Mouse (Mus musculus) kidney, postnatal 0 days (tissue): Measurements from ENCODE around the gene Bscl2. TPM values are rescaled to one million over a fixed set of nuclear protein-coding genes. Genes with fewer than 3 reads are reported as not detected.

ENCODE experiments used
- ATAC-seq: fragments of 200-750 bp; cut with Nextera tagmentation; replicated peaks from 2 replicates; pipeline ENCODE4 v1.8.0; 2017; ENCODE audit warnings: low read depth, moderate number of reproducible peaks, moderate TSS enrichment, moderate library complexity; ENCODE audit not compliant: low FRiP score
- DNase-seq: peaks from one replicate; pipeline ENCODE4 v3.0.0-alpha.2; 2016; ENCODE audit warnings: low spot score
- H3K27ac ChIP-seq: fragments of 300-500 bp; sonication (generic); 2 replicates; pipeline ENCODE4 v1.5.1; 2014; ENCODE audit warnings: mild to moderate bottlenecking
- H3K27me3 ChIP-seq: fragments of 300-500 bp; sonication (generic); 2 replicates; pipeline ENCODE4 v1.6.1; 2014; ENCODE audit warnings: low read length, mixed read lengths; ENCODE audit not compliant: insufficient read depth
- H3K36me3 ChIP-seq: fragments of 300-500 bp; sonication (generic); 2 replicates; pipeline ENCODE4 v1.6.1; 2014; ENCODE audit warnings: low read length, mixed read lengths; ENCODE audit not compliant: insufficient read depth
- H3K4me1 ChIP-seq: fragments of 300-500 bp; sonication (generic); replicated peaks from 2 replicates; pipeline ENCODE4 v1.6.1; 2014; ENCODE audit warnings: antibody characterized with exemption, low read length, mixed read lengths; ENCODE audit not compliant: insufficient read depth
- H3K4me2 ChIP-seq: fragments of 300-500 bp; sonication (generic); 2 replicates; pipeline ENCODE4 v1.6.1; 2014; ENCODE audit warnings: mild to moderate bottlenecking, low read length, moderate library complexity, mixed read lengths
- H3K4me3 ChIP-seq: fragments of 300-500 bp; sonication (generic); replicated peaks from 2 replicates; pipeline ENCODE4 v1.5.1; 2014; ENCODE audit warnings: low read depth, low read length
- H3K9ac ChIP-seq: fragments of 300-500 bp; sonication (generic); 2 replicates; pipeline ENCODE4 v1.6.1; 2014; ENCODE audit warnings: low read depth, low read length
- H3K9me3 ChIP-seq: fragments of 300-500 bp; sonication (generic); replicated peaks from 2 replicates; pipeline ENCODE4 v1.6.1; 2016; ENCODE audit warnings: low read length, inconsistent platforms, mixed read lengths
- CTCF ChIP-seq: IDR thresholded peaks from 2 replicates; pipeline ENCODE4 v1.5.1; 2016; ENCODE audit warnings: antibody characterized with exemption, low read depth, mild to moderate bottlenecking, moderate library complexity
- WGBS: fragments of 180-500 bp; shearing (Covaris S2); extraction: QIAGEN DNeasy Blood & Tissue Kit; methylation state at CpG from one replicate; pipeline ENCODE4 v1.1.7; 2014; 5-methylcytosine and 5-hydroxymethylcytosine counted together
- polyA plus RNA-seq: library from polyadenylated mRNA; unstranded; fragments of >200 nt; fragmentation: Nextera tagmentation; extraction: Ambion mirVana; gene quantifications from 2 replicates; pipeline ENCODE4 v1.2.1, GENCODE M21; 2015

The Bscl2 gene
- polyA plus RNA-seq, 1 experiment from 2014 or later = 57.0 TPM

DNA sequence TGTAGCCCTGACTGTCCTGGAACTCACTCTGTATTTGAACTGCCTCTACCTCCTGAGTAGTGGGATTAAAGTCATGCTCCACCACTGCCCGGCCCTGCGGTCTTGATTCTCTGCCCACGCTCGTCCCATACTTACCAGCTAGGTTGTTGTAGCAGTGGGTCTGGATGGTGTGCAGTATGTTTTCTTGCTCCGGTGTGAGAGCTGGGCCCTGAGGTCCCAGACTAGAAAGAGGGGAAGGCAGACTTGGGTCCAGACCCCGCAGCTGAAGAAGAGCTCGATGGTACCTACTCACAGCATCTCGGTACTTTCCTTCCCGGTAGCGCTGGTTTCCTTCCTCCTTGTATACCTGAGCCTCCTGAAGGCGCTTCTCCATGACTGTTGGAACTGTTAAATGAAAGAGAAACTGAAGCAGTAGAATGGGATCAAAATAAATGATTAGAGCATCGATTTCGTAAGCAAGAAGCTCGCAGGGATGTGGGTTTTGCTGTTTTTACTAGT, 18.9 kb upstream of the Bscl2 start:
- Histone ChIP-seq H3K4me1 (no peaks in the 10 kb centered on the region; the same call in none of the 2 replicates), H3K9me3 (no peaks in the 10 kb centered on the region), H3K4me3 (peak overlapping the region; percentile 98), H3K36me3 (peaks cover 20% of the 10 kb centered on the region), H3K27me3 (no peaks in the 10 kb centered on the region), H3K9ac (peak overlapping the region; percentile 78), H3K4me2 (peak overlapping the region; percentile 85), H3K27ac (peak overlapping the region; percentile 99)
- WGBS = 16% methylated on average over 14 of the region's 14 CpGs
- no peak for TF ChIP-seq CTCF
- no peak for ATAC-seq
- DNase-seq = no peak

DNA sequence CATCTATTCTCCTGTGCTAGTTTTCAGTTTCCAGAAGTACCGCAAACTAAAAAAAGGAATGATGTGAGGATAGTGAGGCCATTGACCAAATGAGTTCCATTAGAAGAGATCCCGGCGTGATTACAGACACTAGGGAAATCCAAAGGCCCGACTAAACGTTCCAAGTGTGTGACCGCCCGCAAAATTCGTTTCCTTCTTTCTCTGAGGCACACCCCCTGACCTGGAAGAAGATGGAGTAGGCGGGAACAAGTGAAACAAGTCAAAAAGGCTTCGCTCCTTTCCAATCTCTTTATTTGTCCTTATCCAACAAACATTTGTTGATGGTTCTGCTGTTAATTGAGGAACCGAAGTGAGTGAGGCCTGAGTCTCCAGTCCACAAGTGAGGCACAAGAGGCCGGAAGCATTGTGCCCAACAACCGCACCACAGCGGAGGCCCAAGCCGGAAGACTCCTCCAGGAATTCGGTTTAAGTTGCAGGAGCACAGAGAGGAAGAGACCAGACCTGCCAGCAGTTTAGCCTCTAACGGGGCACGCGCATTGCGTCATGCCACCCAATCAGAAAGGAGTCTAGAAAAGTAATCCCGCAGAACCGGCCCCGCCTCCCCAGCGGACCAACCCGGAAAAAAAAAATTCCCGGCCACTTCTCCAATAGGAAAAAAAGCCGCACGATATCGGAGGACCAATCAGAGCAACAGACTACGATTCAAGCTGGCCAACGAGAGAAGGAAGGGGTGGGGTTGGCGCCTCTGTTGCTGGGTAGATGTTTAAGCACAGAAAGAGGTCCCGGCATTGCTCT, 18.3 kb upstream of the Bscl2 start, which contains the start of gene Ttc9c:
Gene Ttc9c (minus strand): TSS at position 533 of the 795 bp plus-strand sequence.
- ATAC-seq (peak; percentile 90), DNase-seq (peak; percentile 100)
- H3K27me3 ChIP-seq = no peaks in the 10 kb centered on the region
- peak within 1 kb of the TSS; percentile 85 for H3K4me2 ChIP-seq
- H3K9me3 ChIP-seq = no peaks in the 10 kb centered on the region
- peaks cover 23% of the 10 kb centered on the region for H3K36me3 ChIP-seq
- peak within 1 kb of the TSS; percentile 98 for H3K9ac ChIP-seq
- no peaks in the 10 kb centered on the region; the same call in none of the 2 replicates for H3K4me1 ChIP-seq
- WGBS = under 1% methylated on average over 33 of the region's 33 CpGs
- H3K4me3 ChIP-seq = peak within 1 kb of the TSS; percentile 98
- no peak for TF ChIP-seq CTCF
- peak within 1 kb of the TSS; percentile 99 for H3K27ac ChIP-seq

DNA sequence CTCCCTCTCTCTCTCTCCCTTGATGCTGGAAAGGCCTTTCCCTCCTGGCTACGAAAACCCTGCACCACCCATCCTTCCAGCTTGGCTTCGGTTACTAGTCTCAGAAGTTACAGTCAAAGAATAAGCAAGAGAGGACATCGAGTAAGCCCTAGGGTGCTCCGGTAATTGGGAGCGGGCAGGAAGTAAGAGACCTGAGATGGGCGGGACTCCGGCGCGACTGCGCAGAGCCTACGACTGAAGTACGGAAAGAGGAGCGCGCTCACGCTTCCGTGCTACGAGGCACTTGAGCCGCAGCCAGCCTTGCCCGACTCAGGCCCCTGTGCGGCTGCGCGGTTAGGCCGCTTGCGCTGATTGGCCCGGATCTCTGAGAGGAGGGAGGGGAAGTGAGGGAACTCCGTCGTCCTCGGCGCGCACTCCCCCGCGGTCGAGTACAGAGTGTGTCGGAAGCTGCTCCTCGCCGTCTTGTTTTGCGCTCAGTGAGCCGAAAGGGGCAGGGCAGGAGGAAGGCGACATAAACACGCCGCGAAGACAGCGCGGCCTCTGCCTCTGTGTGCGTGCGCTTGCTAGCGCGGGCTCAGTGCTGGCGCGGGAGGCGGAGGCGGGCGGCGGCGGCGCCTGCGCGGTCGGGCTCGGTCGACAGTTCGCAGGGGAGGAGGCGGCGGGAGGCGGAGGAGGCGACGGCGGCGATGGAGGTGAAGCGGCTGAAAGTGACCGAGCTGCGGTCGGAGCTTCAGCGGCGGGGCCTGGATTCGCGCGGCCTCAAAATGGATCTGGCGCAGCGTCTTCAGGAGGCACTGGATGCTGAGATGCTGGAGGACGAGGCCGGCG, 17.5 kb upstream of the Bscl2 start, which contains the start of gene Hnrnpul2:
Gene Hnrnpul2 (plus strand): TSS at position 415 of the 828 bp plus-strand sequence.
- H3K4me2 ChIP-seq = peak within 1 kb of the TSS; percentile 85
- H3K9me3 ChIP-seq = no peaks in the 10 kb centered on the region
- WGBS = under 1% methylated on average over 82 of the region's 83 CpGs
- TF ChIP-seq CTCF = no peak
- peak within 1 kb of the TSS; percentile 98 for H3K9ac ChIP-seq
- H3K4me1 ChIP-seq = no peaks in the 10 kb centered on the region; the same call in none of the 2 replicates
- peak within 1 kb of the TSS; percentile 99 for H3K27ac ChIP-seq
- DNase-seq = peak; percentile 99
- peaks cover 25% of the 10 kb centered on the region for H3K36me3 ChIP-seq
- H3K27me3 ChIP-seq = no peaks in the 10 kb centered on the region
- peak within 1 kb of the TSS; percentile 98 for H3K4me3 ChIP-seq
- ATAC-seq = peak; percentile 95

DNA sequence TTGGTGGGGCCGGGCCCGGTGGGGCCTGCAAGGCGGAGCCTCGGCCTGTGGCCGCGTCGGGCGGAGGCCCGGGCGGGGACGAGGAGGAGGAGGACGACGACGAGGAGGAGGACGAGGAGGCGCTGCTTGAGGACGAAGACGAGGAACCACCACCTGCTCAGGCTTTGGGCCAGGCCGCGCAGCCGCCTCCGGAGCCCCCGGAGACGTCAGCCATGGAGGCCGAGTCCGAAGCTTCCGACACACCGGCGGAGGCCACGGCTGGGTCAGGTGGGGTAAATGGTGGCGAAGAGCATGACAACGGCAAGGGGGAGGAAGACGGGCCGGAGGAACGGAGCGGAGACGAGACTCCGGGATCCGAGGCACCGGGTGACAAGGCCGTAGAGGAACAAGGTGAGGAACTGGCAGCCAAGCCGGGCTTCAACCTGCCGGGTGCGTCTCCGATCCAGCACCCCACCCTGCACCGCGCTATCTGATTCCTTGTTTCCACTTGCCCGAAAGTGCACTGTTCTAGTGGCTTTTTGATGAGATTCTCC, 16.8 kb upstream of the Bscl2 start:
- peak overlapping the region; percentile 73 for H3K4me2 ChIP-seq
- no peak for TF ChIP-seq CTCF
- H3K27me3 ChIP-seq = no peaks in the 10 kb centered on the region
- DNase-seq (peak; percentile 31), ATAC-seq (no peak)
- under 1% methylated on average over 48 of the region's 48 CpGs for WGBS
- H3K9me3 ChIP-seq = no peaks in the 10 kb centered on the region
- peaks cover 28% of the 10 kb centered on the region for H3K36me3 ChIP-seq
- H3K27ac ChIP-seq = peak overlapping the region; percentile 99
- peak overlapping the region; percentile 98 for H3K4me3 ChIP-seq
- no peaks in the 10 kb centered on the region; the same call in none of the 2 replicates for H3K4me1 ChIP-seq
- peak overlapping the region; percentile 98 for H3K9ac ChIP-seq

DNA sequence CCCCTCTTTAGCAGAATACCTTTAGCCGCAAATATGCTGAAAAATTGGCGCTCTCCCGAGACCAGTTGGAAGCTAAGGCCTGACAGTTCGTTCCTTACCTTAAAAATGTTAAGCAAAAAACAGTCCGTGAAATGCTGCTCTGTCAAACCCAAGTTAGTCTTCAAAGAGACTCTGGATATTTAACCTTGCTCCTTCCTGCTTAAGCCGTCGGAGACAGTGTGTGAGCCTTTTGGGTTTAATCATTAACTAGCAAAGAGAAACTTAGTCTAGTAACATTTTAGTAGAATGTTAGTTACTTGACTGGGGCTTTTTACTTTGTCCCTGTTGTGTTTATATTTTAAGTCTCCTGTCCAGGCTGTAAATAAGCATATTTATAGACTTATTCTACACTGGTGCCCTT, 16.1 kb upstream of the Bscl2 start:
- Histone ChIP-seq H3K9me3 (no peaks in the 10 kb centered on the region), H3K4me2 (peak overlapping the region; percentile 73), H3K4me1 (no peaks in the 10 kb centered on the region; the same call in none of the 2 replicates), H3K9ac (peak overlapping the region; percentile 98), H3K4me3 (peak overlapping the region; percentile 98), H3K27me3 (no peaks in the 10 kb centered on the region), H3K27ac (peak overlapping the region; percentile 99), H3K36me3 (peaks cover 35% of the 10 kb centered on the region)
- WGBS = under 1% methylated on average over 7 of the region's 7 CpGs
- TF ChIP-seq CTCF = no peak
- DNase-seq (peak; percentile 67), ATAC-seq (no peak)
